Mouse (Mus musculus) MEL (cell line): Measurements from ENCODE around the gene Grk4. TPM values are rescaled to one million over a fixed set of nuclear protein-coding genes. Genes with fewer than 3 reads are reported as not detected.

Source experiments
- DNase-seq: peaks from one replicate; pipeline ENCODE4 v3.0.0; 2011; ENCODE audit warnings: low read depth, low spot score
- H3K27ac ChIP-seq: 2 replicates; pipeline ENCODE4 v1.5.1; 2012; ENCODE audit warnings: low read depth, mild to moderate bottlenecking, control low read depth, low read length, moderate library complexity; ENCODE audit not compliant: control insufficient read depth
- H3K27me3 ChIP-seq, 2 experiments: fragments of 150-350 bp in 1 of 2; sonication (generic) in 1 of 2; 2 replicates each; pipeline ENCODE4 v1.6.1; 2012; ENCODE audit warnings: low read length in 2 of 2, mild to moderate bottlenecking in 2 of 2, improper control_type of control experiment in 1 of 2, moderate library complexity in 1 of 2; ENCODE audit not compliant: insufficient read depth in 2 of 2, control insufficient read depth in 1 of 2
- H3K36me3 ChIP-seq, 2 experiments: 2 replicates each; pipeline ENCODE4 v1.6.1; 2012 to 2014; ENCODE audit warnings: low read length in 2 of 2, improper control_type of control experiment in 1 of 2, inconsistent platforms in 1 of 2, mild to moderate bottlenecking in 1 of 2; ENCODE audit not compliant: insufficient read depth in 2 of 2, control insufficient read depth in 1 of 2
- H3K4me1 ChIP-seq, 2 experiments: fragments of 150-350 bp in 1 of 2; sonication (generic) in 1 of 2; 2 replicates each; pipeline ENCODE4 v1.6.1; 2012; ENCODE audit warnings: low read length in 2 of 2, improper control_type of control experiment in 1 of 2, mild to moderate bottlenecking in 1 of 2; ENCODE audit not compliant: insufficient read depth in 2 of 2, control insufficient read depth in 1 of 2
- H3K4me3 ChIP-seq, 2 experiments: fragments of 150-350 bp in 1 of 2; sonication (generic) in 1 of 2; 2 replicates each; pipeline ENCODE4 v1.5.1; 2012; ENCODE audit warnings: low read depth in 2 of 2, low read length in 2 of 2, mild to moderate bottlenecking in 2 of 2, moderate library complexity in 2 of 2, control low read depth in 1 of 2, improper control_type of control experiment in 1 of 2; ENCODE audit not compliant: control insufficient read depth in 1 of 2, insufficient read depth in 1 of 2
- H3K79me2 ChIP-seq: 2 replicates; pipeline ENCODE4 v1.6.1; 2012; ENCODE audit warnings: mild to moderate bottlenecking, low read length, moderate library complexity; ENCODE audit not compliant: control insufficient read depth, poor library complexity, insufficient read depth
- H3K9ac ChIP-seq: 2 replicates; pipeline ENCODE4 v1.6.1; 2012; ENCODE audit warnings: low read depth, mild to moderate bottlenecking, control low read depth, low read length, moderate library complexity; ENCODE audit not compliant: control insufficient read depth, poor library complexity, severe bottlenecking
- H3K9me3 ChIP-seq: fragments of 150-350 bp; sonication (generic); replicated peaks from 2 replicates; pipeline ENCODE4 v1.6.1; 2012; ENCODE audit warnings: mild to moderate bottlenecking, low read length, improper control_type of control experiment, moderate library complexity; ENCODE audit not compliant: insufficient read depth
- BHLHE40 ChIP-seq: IDR thresholded peaks from 2 replicates; pipeline ENCODE4 v1.6.1; 2012; ENCODE audit warnings: low read depth, mild to moderate bottlenecking, inconsistent platforms, low read length, improper control_type of control experiment, borderline replicate concordance
- CTCF ChIP-seq, 3 experiments: IDR thresholded peaks in 2 of 3; conservative IDR thresholded peaks in 1 of 3; 2 replicates each; pipeline ENCODE4 v1.5.1; 2011 to 2012; ENCODE audit warnings: low read length in 3 of 3, low read depth in 2 of 3, mild to moderate bottlenecking in 2 of 3, improper control_type of control experiment in 1 of 3, inconsistent platforms in 1 of 3, mixed read lengths in 1 of 3, moderate library complexity in 1 of 3; ENCODE audit not compliant: control insufficient read depth in 1 of 3, insufficient read depth in 1 of 3, poor library complexity in 1 of 3, severe bottlenecking in 1 of 3
- E2F4 ChIP-seq: IDR thresholded peaks from 2 replicates; pipeline ENCODE4 v1.6.1; 2011; ENCODE audit warnings: low read depth, low read length, improper control_type of control experiment, borderline replicate concordance
- ELF1 ChIP-seq: IDR thresholded peaks from 2 replicates; pipeline ENCODE4 v1.6.1; 2014; ENCODE audit warnings: low read depth, mild to moderate bottlenecking, inconsistent platforms, low read length, improper control_type of control experiment, moderate library complexity
- GABPA ChIP-seq: IDR thresholded peaks from 2 replicates; pipeline ENCODE4 v1.6.1; 2012; ENCODE audit warnings: low read depth, mild to moderate bottlenecking, inconsistent platforms, low read length, improper control_type of control experiment, moderate library complexity
- GATA1 ChIP-seq: IDR thresholded peaks from 2 replicates; pipeline ENCODE4 v1.6.1; 2011; ENCODE audit warnings: low read depth, low read length, improper control_type of control experiment
- HCFC1 ChIP-seq: IDR thresholded peaks from 2 replicates; pipeline ENCODE4 v1.6.1; 2012; ENCODE audit warnings: low read depth, mild to moderate bottlenecking, inconsistent platforms, low read length, improper control_type of control experiment, moderate library complexity
- KAT2A ChIP-seq: conservative IDR thresholded peaks from 2 replicates; pipeline ENCODE4 v1.6.1; 2012; ENCODE audit warnings: low read depth, low read length, improper control_type of control experiment, inconsistent platforms
- MAX ChIP-seq: IDR thresholded peaks from 2 replicates; pipeline ENCODE4 v1.6.1; 2011; ENCODE audit warnings: low read length, improper control_type of control experiment
- MEF2A ChIP-seq: IDR thresholded peaks from 2 replicates; pipeline ENCODE4 v1.6.1; 2014; ENCODE audit warnings: low read depth, mild to moderate bottlenecking, inconsistent platforms, low read length, improper control_type of control experiment; ENCODE audit not compliant: poor library complexity, insufficient replicate concordance, severe bottlenecking; ENCODE audit errors: extremely low read depth
- MYB ChIP-seq: IDR thresholded peaks from 2 replicates; pipeline ENCODE4 v1.6.1; 2011; ENCODE audit warnings: mild to moderate bottlenecking, low read depth, low read length, improper control_type of control experiment
- MYC ChIP-seq: IDR thresholded peaks from 2 replicates; pipeline ENCODE4 v1.6.1; 2011; ENCODE audit warnings: low read depth, mild to moderate bottlenecking, low read length, improper control_type of control experiment, moderate library complexity
- NELFE ChIP-seq: IDR thresholded peaks from 2 replicates; pipeline ENCODE4 v1.6.1; 2011; ENCODE audit warnings: low read depth, low read length, improper control_type of control experiment
- POLR2AphosphoS2 ChIP-seq: IDR thresholded peaks from 2 replicates; pipeline ENCODE4 v1.6.1; 2011; ENCODE audit warnings: low read length, improper control_type of control experiment
- RAD21 ChIP-seq: IDR thresholded peaks from 2 replicates; pipeline ENCODE4 v1.6.1; 2011; ENCODE audit warnings: mild to moderate bottlenecking, low read depth, low read length, improper control_type of control experiment
- SMC3 ChIP-seq: IDR thresholded peaks from 2 replicates; pipeline ENCODE4 v1.6.1; 2011; ENCODE audit warnings: low read depth, low read length, improper control_type of control experiment
- TAL1 ChIP-seq: IDR thresholded peaks from 2 replicates; pipeline ENCODE4 v1.6.1; 2012; ENCODE audit warnings: mild to moderate bottlenecking, inconsistent platforms, low read length, moderate library complexity, mixed read lengths
- TBP ChIP-seq: IDR thresholded peaks from 2 replicates; pipeline ENCODE4 v1.8.0; 2011; ENCODE audit warnings: low read depth, low read length, improper control_type of control experiment
- TCF12 ChIP-seq: IDR thresholded peaks from 2 replicates; pipeline ENCODE4 v1.6.1; 2014; ENCODE audit warnings: low read depth, mild to moderate bottlenecking, inconsistent platforms, low read length, improper control_type of control experiment, moderate library complexity
- UBTF ChIP-seq: IDR thresholded peaks from 2 replicates; pipeline ENCODE4 v1.6.1; 2012; ENCODE audit warnings: low read depth, mild to moderate bottlenecking, inconsistent platforms, low read length, improper control_type of control experiment, moderate library complexity, borderline replicate concordance; ENCODE audit not compliant: insufficient read depth
- USF1 ChIP-seq: IDR thresholded peaks from 2 replicates; pipeline ENCODE4 v1.6.1; 2014; ENCODE audit warnings: low read depth, mild to moderate bottlenecking, inconsistent platforms, low read length, improper control_type of control experiment, moderate library complexity
- ZC3H11A ChIP-seq: IDR thresholded peaks from 2 replicates; pipeline ENCODE4 v1.6.1; 2012; ENCODE audit warnings: low read depth, mild to moderate bottlenecking, inconsistent platforms, low read length, improper control_type of control experiment
- ZKSCAN1 ChIP-seq: IDR thresholded peaks from 2 replicates; pipeline ENCODE4 v1.6.1; 2012; ENCODE audit warnings: low read depth, mild to moderate bottlenecking, inconsistent platforms, low read length, improper control_type of control experiment, moderate library complexity
- ZMIZ1 ChIP-seq: IDR thresholded peaks from 2 replicates; pipeline ENCODE4 v1.6.1; 2012; ENCODE audit warnings: low read depth, mild to moderate bottlenecking, inconsistent platforms, low read length, improper control_type of control experiment, moderate library complexity
- ZNF384 ChIP-seq: IDR thresholded peaks from 2 replicates; pipeline ENCODE4 v1.6.1; 2012; ENCODE audit warnings: low read depth, mild to moderate bottlenecking, inconsistent platforms, low read length, improper control_type of control experiment
- polyA plus RNA-seq, 2 experiments: library from polyadenylated mRNA; stranded (reverse) in 1 of 2; unstranded in 1 of 2; fragments of >175 nt in 1 of 2; fragments of >200 nt in 1 of 2; gene quantifications; 2 replicates each; pipeline versions ENCODE4 v1.2.1 to v1.2.4; 2012; ENCODE audit warnings: low replicate concordance in 2 of 2, low read depth in 1 of 2; ENCODE audit not compliant: insufficient read length in 2 of 2, insufficient read depth in 1 of 2, missing spikeins in 1 of 2
- total RNA-seq: library from RNA; depleted of rRNA; stranded (reverse); fragments of 300-350 nt; gene quantifications from 2 replicates; pipeline ENCODE4 v1.2.3, GENCODE M21; 2012

Gene Grk4
- total and polyA plus RNA-seq, 3 experiments = 0.70 to 0.81 TPM; not detected in 1

- Histone ChIP-seq H3K9me3 (no peaks in the 10 kb centered on the region), H3K27ac (no peak overlapping the region), H3K4me3 (no peak overlapping the region), H3K79me2 (peaks cover 51% of the 10 kb centered on the region), H3K36me3 (peaks cover 3 to 10% of the 10 kb centered on the region in 2 experiments)
- no peak for DNase-seq
- no peak for TF ChIP-seq ZNF384
- no peak for TF ChIP-seq HCFC1
- TF ChIP-seq USF1 = peak; percentile 9; the same call in 1 of the 2 replicates
- no peak for TF ChIP-seq GABPA
- TF ChIP-seq, all 39 proteins: peak for 1
- Histone ChIP-seq H3K27me3 (no peaks in the 10 kb centered on the region), H3K9ac (no peak overlapping the region), H3K4me1 (peaks cover 7 to 8% of the 10 kb centered on the region in 2 experiments)
These were observed 111.6 kb downstream of the Grk4 start for GRCm38 (mm10) chr5:34771818-34772217.

GRCm38 (mm10) chr5:34772696-34773245, 112.6 kb downstream of the Grk4 start:
- Histone ChIP-seq H3K79me2 (peaks cover 49% of the 10 kb centered on the region), H3K9ac (no peak overlapping the region), H3K27ac (no peak overlapping the region), H3K36me3 (peaks cover 3 to 4% of the 10 kb centered on the region in 2 experiments), H3K9me3 (no peaks in the 10 kb centered on the region), H3K4me3 (no peak overlapping the region), H3K4me1 (peaks cover 3% of the 10 kb centered on the region in 2 experiments; a peak in 3 of 4 replicates), H3K27me3 (no peaks in the 10 kb centered on the region)
- DNase-seq = peak; percentile 24
- TF ChIP-seq HCFC1 = no peak
- TF ChIP-seq TBP = no peak
- no peak for TF ChIP-seq ZC3H11A
- TF ChIP-seq E2F4 = no peak
- TF ChIP-seq MYB = no peak
- no peak for TF ChIP-seq UBTF
- no peak for TF ChIP-seq TAL1
- TF ChIP-seq BHLHE40 = no peak
- TF ChIP-seq, all 39 proteins: peak for 0

- TF ChIP-seq TCF12 (no peak), SMC3 (no peak), HCFC1 (no peak), MYB (no peak), USF1 (no peak), MAX (no peak), MYC (no peak), ZMIZ1 (no peak), ELF1 (no peak), NELFE (no peak), POLR2AphosphoS2 (no peak), BHLHE40 (no peak), KAT2A (no peak), CTCF (IDR thresholded peaks at IDR 0.05 in 2 of 3, conservative IDR thresholded peaks at IDR 0.05 in 1 of 3; ENCODE audit: control insufficient read depth in 1 of 3, insufficient read depth in 1 of 3, low read depth in 2 of 3, low read length in 3 of 3, poor library complexity in 1 of 3, severe bottlenecking in 1 of 3) (no peak), RAD21 (no peak), ZKSCAN1 (no peak), MEF2A (no peak), GATA1 (no peak)
- Histone ChIP-seq H3K9ac (no peak overlapping the region), H3K4me3 (no peak overlapping the region), H3K27ac (no peak overlapping the region), H3K9me3 (no peaks in the 10 kb centered on the region), H3K79me2 (peaks cover 47% of the 10 kb centered on the region), H3K27me3 (no peaks in the 10 kb centered on the region), H3K4me1 (no peaks in the 10 kb centered on the region; a peak in 1 of 4 replicates), H3K36me3 (peaks cover under 1 to 3% of the 10 kb centered on the region in 2 experiments)
- DNase-seq = no peak
These were observed 113.2 kb downstream of the Grk4 start for GRCm38 (mm10) chr5:34773392-34773791.
